In genomic region chr14:58075433-58076029, GRCm38 (mm10) we compare ENCODE assay signal across 9 mouse cellular contexts. TPM values are rescaled to one million over a fixed set of nuclear protein-coding genes. Genes with fewer than 3 reads are reported as not detected.
DNase-seq lines count a peak whose midpoint lies in the region; ATAC-seq and TF ChIP-seq lines count a peak whose summit lies in the region.
"Had no signal": no experiment of that assay in that cellular context is flagged by ENCODE, and none has a peak within 500 bp of the region (broad histone marks: within the 10 kb centered on the region; RNA-seq: fewer than 3 reads in every experiment).

No protein-coding gene starts in this region.

- H3K4me1 ChIP-seq in lung, embryonic 15.5 days = peaks cover 46% of the 10 kb centered on the region
- peaks cover 8% of the 10 kb centered on the region; the same call in 1 of the 2 replicates for H3K4me1 ChIP-seq in cerebellum, adult 2 months (ENCODE audit: control insufficient read depth, insufficient read depth, low read length)
- H3K4me1 ChIP-seq in liver, embryonic 13.5 days (replicated peaks) = peaks cover 31% of the 10 kb centered on the region

- TF ChIP-seq CTCF in cerebellum, adult 2 months (IDR thresholded peaks at IDR 0.05; ENCODE audit: borderline replicate concordance, insufficient read depth, low read depth, low read length) = no peak

- peak overlapping the region; percentile 97 for H3K4me2 ChIP-seq in lung, embryonic 15.5 days
- H3K4me2 ChIP-seq in liver, embryonic 13.5 days = peak overlapping the region; percentile 66

- no peak for ATAC-seq in lung, embryonic 15.5 days (ENCODE audit: borderline replicate concordance, extremely low read depth, low FRiP score, low TSS enrichment)
- ATAC-seq in frontal cortex, adult (ENCODE audit: low TSS enrichment) = 0 out of 2 replicates have a peak, but pooled peaks have one; percentile 6
- ATAC-seq in liver, embryonic 13.5 days (ENCODE audit: low read depth) = no peak; the same call in 1 of the 2 replicates
- ATAC-seq: Patski had no signal

- TF ChIP-seq POLR2A in cerebellum, adult 2 months (IDR thresholded peaks at IDR 0.05; ENCODE audit: borderline replicate concordance, insufficient read depth, low read length) = no peak

- H3K9ac ChIP-seq in lung, embryonic 15.5 days = peak overlapping the region; percentile 45
- no peak overlapping the region for H3K9ac ChIP-seq in liver, embryonic 13.5 days

- H3K27me3 ChIP-seq in lung, embryonic 15.5 days = peaks cover 80% of the 10 kb centered on the region
- H3K27me3 ChIP-seq in cerebellum, adult 2 months (ENCODE audit: control insufficient read depth, insufficient read depth, low read length) = no peaks in the 10 kb centered on the region
- H3K27me3 ChIP-seq in liver, embryonic 13.5 days = peaks cover 86% of the 10 kb centered on the region

- H3K9me3 ChIP-seq in lung, embryonic 15.5 days = no peaks in the 10 kb centered on the region
- no peaks in the 10 kb centered on the region for H3K9me3 ChIP-seq in liver, embryonic 13.5 days (replicated peaks)

- H3K27ac ChIP-seq in lung, embryonic 15.5 days = peak overlapping the region; percentile 50; the same call in 1 of the 2 replicates
- peak overlapping the region; percentile 95 for H3K27ac ChIP-seq in cerebellum, adult 2 months (ENCODE audit: insufficient read depth, low read length)
- H3K27ac ChIP-seq in liver, embryonic 13.5 days = no peak overlapping the region

- no peak for DNase-seq in lung, postnatal 25 days (ENCODE audit: low spot score)
- peak; percentile 75 to 78 for DNase-seq in cerebellum, adult 2 months
- DNase-seq in kidney, adult 11 months = peak; percentile 39
- no peak for DNase-seq in liver, embryonic 13.5 days
- DNase-seq in right cerebral cortex, postnatal 10 days (ENCODE audit: low spot score in 2 of 2) = peak; percentile 54 to 62
- DNase-seq in natural killer cell, adult 2 months (ENCODE audit: low spot score in 2 of 2) = no peak

- H3K36me3 ChIP-seq in lung, embryonic 15.5 days = no peaks in the 10 kb centered on the region
- H3K36me3 ChIP-seq in liver, embryonic 13.5 days = no peaks in the 10 kb centered on the region

- H3K4me3 ChIP-seq in lung, embryonic 15.5 days = peak overlapping the region; percentile 56
- peak overlapping the region; percentile 93 for H3K4me3 ChIP-seq in cerebellum, adult 2 months (replicated peaks; ENCODE audit: insufficient read depth, low read depth, low read length)
- H3K4me3 ChIP-seq in liver, embryonic 13.5 days (replicated peaks) = peak overlapping the region; percentile 55

- under 1% methylated on average over 28 of the region's 31 CpGs for WGBS in lung, embryonic 15.5 days
- WGBS in cerebellum, adult 2 months = under 1% methylated on average over 31 of the region's 31 CpGs
- WGBS in liver, embryonic 13.5 days (ENCODE audit: insufficient replicate concordance) = 1% methylated on average over 31 of the region's 31 CpGs

RNA-seq across cellular contexts. Expression of gene Fgf9, which starts 5.2 kb away (rescaled TPM):
- polyA plus RNA-seq in lung, embryonic 15.5 days (2015; fragmentation: Nextera tagmentation; extraction: Ambion mirVana) = 8.2 and 8.7 TPM in 2 replicates
- 41.3 and 42.1 TPM in 2 replicates for polyA plus RNA-seq in cerebellum, adult 2 months (2012; rRNA removed)
- 0.68 and 0.83 TPM in 2 replicates for polyA plus RNA-seq in liver, embryonic 13.5 days (2015; fragmentation: Nextera tagmentation; extraction: Ambion mirVana)

Comparison
In these comparisons a context has a peak if more than half of its experiments do, and no peak if none do; other contexts are left out.
1. DNase-seq: peak in cerebellum, adult 2 months (2 of 2), kidney, adult 11 months (single experiment) and right cerebral cortex, postnatal 10 days (2 of 2); none in lung, postnatal 25 days (single experiment), liver, embryonic 13.5 days (single experiment) and natural killer cell, adult 2 months (0 of 2).
2. Peak in every context shown above with its lines, with median percentiles within 50 percentile points of each other: H3K4me3 ChIP-seq.